Mouse (Mus musculus): Measurements from ENCODE around the gene Nol4l.

DNA sequence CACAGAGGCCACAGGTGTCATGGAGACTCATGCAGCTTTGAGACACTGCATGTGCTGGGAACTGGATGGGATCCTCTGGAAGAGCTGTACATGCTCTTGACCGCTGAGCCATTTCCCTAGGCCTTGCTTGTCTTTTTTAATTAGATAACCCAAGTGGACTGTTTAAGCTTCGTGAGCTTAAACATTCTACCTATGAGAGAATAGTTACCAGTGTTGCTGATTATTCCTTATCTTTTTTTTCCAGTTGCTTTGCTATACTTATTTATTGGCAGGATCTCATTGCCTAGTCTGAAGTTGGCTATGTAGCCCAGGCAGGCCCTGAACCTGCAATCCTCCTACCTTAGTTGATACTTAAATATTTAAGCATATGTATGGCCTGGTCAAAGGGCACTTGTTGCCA, 139.9 kb downstream of the Nol4l start:
- TF ChIP-seq EP300 (IDR thresholded peaks at IDR 0.05; ENCODE audit: low read depth): peak; percentile 41; the same call in 1 of the 2 replicates
- TF ChIP-seq CTCF (IDR thresholded peaks at IDR 0.05; ENCODE audit: low read depth): no peak

All from liver, embryonic 14.5 days (tissue).